Mouse (Mus musculus) midbrain, embryonic 15.5 days (tissue): ENCODE results near the gene E330021D16Rik. TPM values are rescaled to one million over a fixed set of nuclear protein-coding genes. Genes with fewer than 3 reads are reported as not detected.

Experiments used
- ATAC-seq: fragments of 200-750 bp; cut with Nextera tagmentation; replicated peaks from 2 replicates; pipeline ENCODE4 v1.8.0; 2017; ENCODE audit warnings: moderate TSS enrichment
- H3K27ac ChIP-seq: fragments of 300-500 bp; sonication (generic); 2 replicates; pipeline ENCODE4 v1.5.1; 2015; ENCODE audit warnings: mild to moderate bottlenecking, inconsistent platforms
- H3K27me3 ChIP-seq: fragments of 300-500 bp; sonication (generic); replicated peaks from 2 replicates; pipeline ENCODE4 v1.6.1; 2015; ENCODE audit warnings: inconsistent platforms
- H3K36me3 ChIP-seq: fragments of 300-500 bp; sonication (generic); replicated peaks from 2 replicates; pipeline ENCODE4 v1.6.1; 2015; ENCODE audit warnings: inconsistent platforms
- H3K4me1 ChIP-seq: fragments of 300-500 bp; sonication (generic); 2 replicates; pipeline ENCODE4 v1.6.1; 2015; ENCODE audit warnings: inconsistent platforms
- H3K4me2 ChIP-seq: fragments of 300-500 bp; sonication (generic); 2 replicates; pipeline ENCODE4 v1.6.1; 2015; ENCODE audit warnings: inconsistent platforms, mild to moderate bottlenecking, moderate library complexity
- H3K4me3 ChIP-seq: fragments of 300-500 bp; sonication (generic); 2 replicates; pipeline ENCODE4 v1.5.1; 2015; ENCODE audit warnings: mild to moderate bottlenecking, inconsistent platforms
- H3K9ac ChIP-seq: fragments of 300-500 bp; sonication (generic); 2 replicates; pipeline ENCODE4 v1.6.1; 2015; ENCODE audit warnings: mild to moderate bottlenecking, inconsistent platforms
- H3K9me3 ChIP-seq: fragments of 300-500 bp; sonication (generic); 2 replicates; pipeline ENCODE4 v1.6.1; 2016; ENCODE audit warnings: inconsistent platforms
- WGBS: fragments of 180-500 bp; shearing (Covaris S2); methylation state at CpG from one replicate; pipeline ENCODE4 v1.1.7; 2015; ENCODE audit warnings: mixed read lengths; 5-methylcytosine and 5-hydroxymethylcytosine counted together
- polyA plus RNA-seq: library from polyadenylated mRNA; unstranded; fragments of >200 nt; fragmentation: Nextera tagmentation; extraction: Ambion mirVana; gene quantifications from 2 replicates; pipeline ENCODE4 v1.2.1, GENCODE M21; 2015

E330021D16Rik gene
- polyA plus RNA-seq, 1 experiment from 2014 or later = not detected

DNA sequence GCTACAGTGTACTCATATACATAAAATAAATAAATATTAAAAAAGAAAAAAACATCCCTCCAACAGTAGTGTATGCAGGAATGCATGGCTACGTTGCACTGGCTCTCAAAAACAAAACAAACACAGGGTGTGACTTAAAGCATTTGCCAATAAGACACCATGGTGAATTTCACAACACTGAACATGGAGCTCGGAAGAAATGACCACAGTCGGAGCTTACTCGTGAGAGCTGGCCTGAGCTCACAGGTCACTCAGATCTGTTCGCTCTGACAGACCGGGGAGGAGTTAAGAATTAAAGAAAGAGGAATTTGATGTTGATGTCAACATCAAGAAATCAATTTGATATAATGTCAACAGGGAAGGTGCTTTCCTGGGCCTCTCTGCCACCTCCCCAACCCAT, 18.2 kb upstream of the E330021D16Rik start:
- ATAC-seq = no peak
- no peaks in the 10 kb centered on the region for H3K36me3 ChIP-seq
- H3K27ac ChIP-seq = no peak overlapping the region
- H3K27me3 ChIP-seq = no peaks in the 10 kb centered on the region
- H3K9ac ChIP-seq = no peak overlapping the region
- H3K4me1 ChIP-seq = 0 out of 2 replicates have a peak, but pooled peaks cover 4% of the 10 kb centered on the region
- WGBS = 90% methylated on average over 6 of the region's 6 CpGs
- H3K9me3 ChIP-seq = no peaks in the 10 kb centered on the region
- H3K4me3 ChIP-seq = no peak overlapping the region
- H3K4me2 ChIP-seq = no peak overlapping the region

DNA sequence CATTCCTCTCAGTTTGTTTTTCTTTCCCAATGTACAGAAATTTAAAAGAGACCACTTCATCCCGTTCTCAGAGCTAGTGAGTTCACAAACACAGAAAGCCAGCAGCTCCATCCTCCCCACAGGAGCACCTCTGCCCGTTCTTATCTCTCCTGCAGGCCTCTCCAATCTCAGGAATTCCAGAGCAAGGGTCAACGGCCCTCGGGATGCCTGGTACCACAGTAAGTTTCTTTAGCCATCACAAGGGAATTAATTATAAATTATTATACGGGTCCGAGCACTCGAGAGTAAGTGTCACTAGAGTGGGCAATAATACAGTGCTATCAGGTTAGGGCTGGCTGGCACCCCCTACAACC, 16.5 kb upstream of the E330021D16Rik start:
- no peak for ATAC-seq
- WGBS = 57% methylated on average over 7 of the region's 7 CpGs
- H3K9me3 ChIP-seq = no peaks in the 10 kb centered on the region
- 0 out of 2 replicates have a peak, but pooled peaks cover 4% of the 10 kb centered on the region for H3K4me1 ChIP-seq
- H3K27me3 ChIP-seq = no peaks in the 10 kb centered on the region
- H3K9ac ChIP-seq = no peak overlapping the region
- no peak overlapping the region for H3K4me3 ChIP-seq
- H3K36me3 ChIP-seq = no peaks in the 10 kb centered on the region
- H3K4me2 ChIP-seq = no peak overlapping the region
- H3K27ac ChIP-seq = no peak overlapping the region

DNA sequence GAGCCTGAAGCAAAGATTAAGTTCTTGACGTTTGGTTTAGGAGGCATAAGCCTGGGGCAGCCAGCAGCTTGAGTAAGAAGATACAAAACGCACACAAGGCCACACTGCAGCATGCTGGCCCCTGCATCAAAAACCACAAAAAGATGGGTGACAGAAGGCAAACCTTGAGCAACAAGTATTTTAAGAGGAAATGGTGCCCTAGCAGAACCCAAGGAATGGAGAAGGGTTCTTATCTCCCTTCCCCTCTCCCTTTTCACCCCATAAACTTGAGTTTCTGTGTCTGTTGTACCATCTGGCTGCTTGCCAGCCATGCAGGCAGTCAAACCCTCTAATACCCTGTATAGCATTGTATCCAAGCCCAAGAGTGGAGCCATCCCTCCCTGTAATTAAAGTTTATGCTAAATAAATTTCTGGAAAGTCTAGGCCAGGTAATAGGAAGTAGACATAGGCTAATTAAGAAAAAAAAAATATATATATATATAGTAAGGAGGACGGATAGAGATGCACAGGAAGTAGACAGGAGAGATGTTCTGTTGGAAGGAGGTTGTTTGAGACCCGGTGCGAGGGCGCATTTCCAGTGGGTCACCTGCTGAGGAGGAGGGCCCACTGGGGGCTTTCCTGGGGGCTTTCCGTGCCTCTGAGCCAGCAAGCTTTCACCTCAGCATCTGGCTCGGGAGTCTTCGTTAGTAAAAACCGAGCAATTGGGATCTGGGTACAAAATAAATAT, 16.0 kb upstream of the E330021D16Rik start:
- Histone ChIP-seq H3K4me3 (no peak overlapping the region), H3K9me3 (no peaks in the 10 kb centered on the region), H3K4me1 (0 out of 2 replicates have a peak, but pooled peaks cover 4% of the 10 kb centered on the region), H3K27ac (no peak overlapping the region), H3K4me2 (no peak overlapping the region), H3K36me3 (no peaks in the 10 kb centered on the region), H3K27me3 (no peaks in the 10 kb centered on the region), H3K9ac (no peak overlapping the region)
- 58% methylated on average over 10 of the region's 10 CpGs for WGBS
- ATAC-seq = no peak

DNA sequence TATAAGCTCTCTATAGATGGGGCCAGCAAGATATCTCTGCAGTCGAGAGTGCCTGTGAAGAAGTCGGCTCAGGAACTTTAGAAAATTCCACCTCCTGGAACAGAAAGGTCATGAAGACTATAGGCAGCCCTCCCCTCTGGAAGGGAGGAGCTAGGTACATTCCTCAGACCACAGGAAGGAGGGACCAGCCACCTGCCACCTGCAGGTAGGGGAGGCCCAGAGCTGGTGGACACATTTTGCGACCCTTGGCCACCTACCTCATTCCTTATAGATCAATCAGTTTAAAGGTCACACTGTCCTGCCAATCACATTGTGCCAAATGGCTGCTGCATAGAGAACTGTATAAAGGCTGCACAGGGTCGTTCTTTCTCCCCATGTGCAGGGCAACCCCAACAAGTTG, 14.1 kb upstream of the E330021D16Rik start:
- ATAC-seq = no peak
- 59% methylated on average over 4 of the region's 4 CpGs for WGBS
- no peaks in the 10 kb centered on the region for H3K27me3 ChIP-seq
- H3K36me3 ChIP-seq = no peaks in the 10 kb centered on the region
- no peak overlapping the region for H3K4me2 ChIP-seq
- no peaks in the 10 kb centered on the region for H3K9me3 ChIP-seq
- H3K4me1 ChIP-seq = 0 out of 2 replicates have a peak, but pooled peaks cover 4% of the 10 kb centered on the region
- no peak overlapping the region for H3K9ac ChIP-seq
- H3K4me3 ChIP-seq = no peak overlapping the region
- H3K27ac ChIP-seq = no peak overlapping the region

DNA sequence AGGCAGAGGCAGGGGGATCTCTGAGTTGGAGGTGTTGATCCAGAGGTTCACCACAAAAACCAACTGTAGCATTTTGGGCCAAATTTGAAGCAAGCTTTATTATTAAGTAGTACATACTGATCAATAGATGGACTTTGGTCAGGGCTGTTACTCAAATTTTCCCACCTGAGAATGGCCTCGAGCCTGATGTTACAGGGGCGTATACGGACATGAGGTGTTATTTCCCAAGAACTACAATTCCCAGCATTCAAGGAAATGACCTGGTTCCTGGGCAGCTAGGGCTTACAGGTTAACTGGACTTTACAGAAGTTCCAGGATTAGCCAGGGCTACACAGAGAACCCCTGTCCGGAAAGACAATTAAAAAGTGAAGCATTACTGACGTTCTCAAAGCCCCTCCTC, 13.0 kb upstream of the E330021D16Rik start:
- no peak for ATAC-seq
- Histone ChIP-seq H3K4me3 (no peak overlapping the region), H3K4me2 (no peak overlapping the region), H3K9me3 (no peaks in the 10 kb centered on the region), H3K9ac (no peak overlapping the region), H3K27me3 (no peaks in the 10 kb centered on the region), H3K4me1 (0 out of 2 replicates have a peak, but pooled peaks cover 4% of the 10 kb centered on the region), H3K36me3 (no peaks in the 10 kb centered on the region), H3K27ac (no peak overlapping the region)
- WGBS = 85% methylated on average over 5 of the region's 5 CpGs

DNA sequence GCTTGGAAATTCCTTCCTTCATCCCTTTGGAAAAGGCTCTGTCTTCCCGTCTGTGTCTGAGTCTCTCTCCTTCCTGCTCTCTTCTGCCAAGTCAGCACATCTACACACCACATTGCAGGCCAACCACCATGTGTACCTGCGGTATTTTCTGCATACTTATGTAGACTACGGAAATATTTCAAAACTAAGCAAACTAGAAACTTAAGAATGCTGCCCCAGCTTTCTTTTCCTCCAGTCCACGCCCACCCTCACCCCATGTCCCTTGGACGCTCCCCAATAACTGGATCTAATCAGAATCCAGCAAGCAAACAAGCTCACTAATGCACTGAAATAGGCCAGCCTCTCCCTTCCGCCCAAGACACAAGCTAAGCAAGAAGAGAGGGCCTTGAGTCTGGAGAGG, 11.9 kb upstream of the E330021D16Rik start:
- Histone ChIP-seq H3K9ac (no peak overlapping the region), H3K4me1 (0 out of 2 replicates have a peak, but pooled peaks cover 4% of the 10 kb centered on the region), H3K9me3 (no peaks in the 10 kb centered on the region), H3K36me3 (no peaks in the 10 kb centered on the region), H3K4me3 (no peak overlapping the region), H3K27me3 (no peaks in the 10 kb centered on the region), H3K27ac (no peak overlapping the region), H3K4me2 (no peak overlapping the region)
- no peak for ATAC-seq
- WGBS = 91% methylated on average over 6 of the region's 6 CpGs

DNA sequence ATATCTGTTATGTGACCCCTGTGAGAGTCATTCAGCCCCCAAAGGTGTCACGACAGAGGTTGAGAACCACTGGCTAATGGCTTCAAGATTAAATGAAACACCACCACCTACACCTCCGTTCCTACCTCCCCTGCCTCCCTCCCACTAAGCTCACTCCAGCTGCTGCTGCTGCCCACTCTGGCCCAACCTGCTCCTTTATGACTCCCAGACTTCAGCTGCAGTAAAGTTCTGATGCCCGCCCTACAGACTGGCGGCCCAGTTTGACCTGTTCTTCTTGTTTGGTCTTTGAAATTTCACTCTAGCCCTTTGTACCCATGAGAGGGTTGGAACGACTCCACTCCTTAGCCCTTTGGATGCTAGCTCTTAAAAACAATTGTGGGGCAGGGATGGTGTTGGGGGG, 10.6 kb upstream of the E330021D16Rik start:
- ATAC-seq = no peak
- Histone ChIP-seq H3K27ac (no peak overlapping the region), H3K4me1 (no peaks in the 10 kb centered on the region), H3K9ac (no peak overlapping the region), H3K27me3 (no peaks in the 10 kb centered on the region), H3K4me3 (no peak overlapping the region), H3K4me2 (no peak overlapping the region), H3K36me3 (no peaks in the 10 kb centered on the region), H3K9me3 (no peaks in the 10 kb centered on the region)
- WGBS = 84% methylated on average over 5 of the region's 5 CpGs

DNA sequence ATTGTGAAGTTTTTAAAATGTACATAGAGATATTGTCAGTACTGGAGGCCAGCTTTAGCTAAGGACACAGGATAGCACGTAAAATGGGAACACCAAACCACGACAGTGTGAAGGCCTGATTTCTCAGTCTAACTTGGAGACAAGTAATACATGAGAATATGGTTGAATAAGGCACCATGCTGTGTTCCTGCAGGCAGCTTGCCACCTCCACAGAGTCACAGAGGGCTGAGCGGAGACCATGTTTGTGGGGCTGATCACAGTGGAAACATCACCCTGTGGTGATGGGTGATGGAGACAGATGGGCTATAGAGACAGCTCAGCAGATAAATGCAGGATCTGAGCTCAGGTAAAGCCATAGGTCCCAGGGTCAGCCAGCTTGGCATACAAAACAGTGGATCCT, 8.8 kb upstream of the E330021D16Rik start:
- WGBS = 82% methylated on average over 3 of the region's 3 CpGs
- no peak for ATAC-seq
- Histone ChIP-seq H3K9me3 (no peaks in the 10 kb centered on the region), H3K4me2 (no peak overlapping the region), H3K27ac (no peak overlapping the region), H3K4me3 (no peak overlapping the region), H3K27me3 (no peaks in the 10 kb centered on the region), H3K4me1 (no peaks in the 10 kb centered on the region), H3K36me3 (no peaks in the 10 kb centered on the region), H3K9ac (no peak overlapping the region)

DNA sequence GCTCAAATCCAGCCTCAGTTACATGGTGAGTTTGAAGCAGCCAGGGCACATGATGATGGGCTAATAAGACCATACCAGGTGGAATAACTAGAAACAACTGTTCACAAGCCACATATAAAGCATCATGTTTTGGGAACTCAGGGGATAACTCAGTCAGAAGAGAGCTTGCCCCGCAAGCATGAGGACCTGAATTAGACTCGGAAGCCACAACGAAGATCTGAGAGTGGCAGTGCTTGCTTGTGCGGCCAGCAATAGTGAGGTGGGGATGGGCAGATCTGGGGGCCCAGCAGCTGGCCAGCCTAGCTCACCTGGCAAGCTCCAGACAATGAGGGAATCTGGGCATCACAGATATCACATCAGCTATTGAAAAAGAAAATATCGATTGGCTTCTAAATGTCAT, 7.8 kb upstream of the E330021D16Rik start:
- Histone ChIP-seq H3K36me3 (no peaks in the 10 kb centered on the region), H3K9me3 (no peaks in the 10 kb centered on the region), H3K4me2 (no peak overlapping the region), H3K27me3 (no peaks in the 10 kb centered on the region), H3K4me1 (no peaks in the 10 kb centered on the region), H3K27ac (no peak overlapping the region), H3K9ac (no peak overlapping the region), H3K4me3 (no peak overlapping the region)
- 90% methylated on average over 5 of the region's 5 CpGs for WGBS
- no peak for ATAC-seq

DNA sequence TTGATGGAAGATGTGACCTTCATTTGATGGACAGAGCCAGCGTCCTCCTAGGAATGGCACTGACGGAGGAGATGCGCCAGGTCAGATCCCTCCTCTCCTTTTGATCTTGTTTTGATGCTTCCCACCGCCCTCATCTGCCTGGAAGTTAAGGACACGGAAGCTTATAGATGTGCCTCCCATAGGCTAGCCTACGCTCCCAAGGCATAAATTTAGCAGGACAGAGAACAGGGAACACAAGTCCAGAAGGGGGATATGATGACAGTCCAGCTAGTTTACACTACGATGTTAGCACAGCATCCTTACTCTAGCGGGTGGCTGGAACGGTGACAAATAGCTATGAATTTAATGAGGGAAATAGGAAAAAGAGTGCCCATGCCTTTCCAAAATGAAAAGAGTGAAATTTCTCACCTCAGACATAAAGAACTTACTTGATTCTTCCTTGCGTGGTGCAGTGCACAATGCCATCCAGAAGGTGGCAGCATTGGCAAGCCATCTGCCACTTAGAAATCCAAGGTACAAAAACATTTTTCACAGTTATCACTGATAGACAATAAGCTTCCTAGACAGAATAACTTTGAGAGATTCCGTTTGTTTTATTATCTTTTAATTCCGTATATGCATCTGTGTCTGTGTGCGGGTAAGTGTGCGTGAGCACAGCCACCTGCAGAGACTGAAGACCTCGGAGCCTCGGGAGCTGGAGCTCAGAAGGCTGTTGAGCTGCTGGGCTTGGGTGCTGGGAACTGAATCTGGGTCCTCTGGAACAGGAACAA, 6.9 kb upstream of the E330021D16Rik start:
- no peaks in the 10 kb centered on the region for H3K9me3 ChIP-seq
- no peak overlapping the region for H3K4me3 ChIP-seq
- no peak overlapping the region for H3K9ac ChIP-seq
- no peak for ATAC-seq
- H3K4me1 ChIP-seq = no peaks in the 10 kb centered on the region
- H3K4me2 ChIP-seq = no peak overlapping the region
- no peaks in the 10 kb centered on the region for H3K27me3 ChIP-seq
- no peak overlapping the region for H3K27ac ChIP-seq
- WGBS = 58% methylated on average over 16 of the region's 16 CpGs
- no peaks in the 10 kb centered on the region for H3K36me3 ChIP-seq

DNA sequence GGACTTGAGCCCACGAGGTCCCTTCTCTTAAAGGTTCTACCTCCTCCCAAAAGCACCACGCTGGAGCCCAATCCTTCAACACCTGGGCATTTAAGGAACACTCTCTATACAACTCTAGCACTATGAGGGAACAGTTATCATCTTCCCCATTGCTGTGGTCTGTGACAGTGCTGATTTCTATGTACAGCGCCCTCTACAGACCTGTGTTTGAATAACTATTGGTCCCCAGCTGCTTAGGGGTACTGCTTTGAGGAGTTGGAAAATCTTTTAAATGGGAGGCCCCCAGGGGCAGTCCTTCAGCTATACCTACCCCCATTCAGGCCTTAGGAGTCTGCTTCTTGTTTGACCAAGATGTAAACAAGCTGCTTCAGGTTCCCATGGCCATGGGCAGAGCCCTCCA, 5.7 kb upstream of the E330021D16Rik start:
- Histone ChIP-seq H3K4me1 (no peaks in the 10 kb centered on the region), H3K9me3 (no peaks in the 10 kb centered on the region), H3K9ac (no peak overlapping the region), H3K4me2 (no peak overlapping the region), H3K27ac (no peak overlapping the region), H3K4me3 (no peak overlapping the region), H3K36me3 (no peaks in the 10 kb centered on the region), H3K27me3 (no peaks in the 10 kb centered on the region)
- ATAC-seq = no peak
- 62% methylated on average over 3 of the region's 3 CpGs for WGBS

DNA sequence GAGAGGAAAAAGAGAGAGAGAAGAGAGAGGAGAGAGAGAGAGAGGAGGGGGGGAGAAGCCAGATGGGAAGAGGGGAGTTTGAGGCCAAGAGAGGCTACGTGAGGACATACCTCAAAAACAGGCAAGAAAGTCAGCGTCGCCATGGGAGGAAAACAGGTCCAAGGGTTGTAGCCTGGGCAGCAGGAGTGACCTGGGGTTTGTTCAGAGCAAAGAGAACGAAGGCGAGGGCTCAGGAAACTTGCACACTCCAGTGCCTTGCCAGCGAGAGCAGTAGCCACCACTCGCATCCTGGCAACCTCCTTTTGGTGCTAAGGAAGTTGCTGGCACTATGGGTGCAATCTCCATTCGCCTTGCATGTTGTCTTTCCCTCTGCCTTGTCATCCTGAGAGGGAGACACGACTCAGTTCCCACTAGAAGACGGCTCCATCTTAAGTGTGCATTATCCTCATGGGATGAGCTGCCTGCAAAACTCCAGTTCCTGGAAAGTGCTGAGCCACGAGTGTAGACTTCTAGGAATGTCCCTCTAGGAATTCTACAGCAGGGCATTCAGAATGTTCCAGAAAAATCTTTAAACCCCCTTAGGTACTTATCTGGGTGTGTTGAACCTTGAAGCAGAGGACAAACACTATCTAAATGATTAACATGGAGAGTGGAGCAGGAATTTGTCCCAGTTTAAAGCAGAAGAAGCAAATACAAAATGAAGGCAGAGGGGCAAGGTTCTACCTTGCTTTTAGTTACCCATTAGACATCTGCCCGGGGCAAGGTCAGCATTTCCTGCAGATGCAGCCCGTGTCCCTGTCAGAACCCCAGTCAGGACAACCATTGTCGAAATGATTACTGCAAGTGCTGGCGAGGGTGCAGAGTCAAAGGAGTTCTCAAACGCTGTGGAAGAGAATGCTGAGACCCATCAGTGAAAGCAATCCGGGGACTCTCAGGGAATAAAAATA, 3.8 kb upstream of the E330021D16Rik start:
- Histone ChIP-seq H3K27ac (no peak overlapping the region), H3K4me3 (no peak overlapping the region), H3K9ac (no peak overlapping the region), H3K4me2 (no peak overlapping the region), H3K36me3 (no peaks in the 10 kb centered on the region), H3K4me1 (no peaks in the 10 kb centered on the region), H3K9me3 (no peaks in the 10 kb centered on the region), H3K27me3 (no peaks in the 10 kb centered on the region)
- 83% methylated on average over 17 of the region's 17 CpGs for WGBS
- no peak for ATAC-seq
